Mouse (Mus musculus) liver, embryonic 13.5 days (tissue): ENCODE data around the gene Dyrk3. TPM values are rescaled to one million over a fixed set of nuclear protein-coding genes. Genes with fewer than 3 reads are reported as not detected.

ENCODE experiments used
- ATAC-seq: fragments of 200-750 bp; cut with Nextera tagmentation; 2 replicates; pipeline ENCODE4 v1.8.0; 2017; ENCODE audit warnings: low read depth, mild to moderate bottlenecking, moderate number of reproducible peaks, moderate library complexity
- DNase-seq: peaks from one replicate; pipeline ENCODE4 v3.0.0; 2022
- H3K27ac ChIP-seq: fragments of 300-500 bp; sonication (generic); 2 replicates; pipeline ENCODE4 v1.5.1; 2015; ENCODE audit warnings: moderate library complexity, mild to moderate bottlenecking, inconsistent platforms
- H3K27me3 ChIP-seq: fragments of 300-500 bp; sonication (generic); 2 replicates; pipeline ENCODE4 v1.6.1; 2015; ENCODE audit warnings: mild to moderate bottlenecking, inconsistent platforms
- H3K36me3 ChIP-seq: fragments of 300-500 bp; sonication (generic); 2 replicates; pipeline ENCODE4 v1.6.1; 2015; ENCODE audit warnings: mild to moderate bottlenecking, inconsistent platforms
- H3K4me1 ChIP-seq: fragments of 300-500 bp; sonication (generic); replicated peaks from 2 replicates; pipeline ENCODE4 v1.6.1; 2015; ENCODE audit warnings: inconsistent platforms
- H3K4me2 ChIP-seq: fragments of 300-500 bp; sonication (generic); 2 replicates; pipeline ENCODE4 v1.6.1; 2015; ENCODE audit warnings: inconsistent platforms, mild to moderate bottlenecking, moderate library complexity
- H3K4me3 ChIP-seq: fragments of 300-500 bp; sonication (generic); replicated peaks from 2 replicates; pipeline ENCODE4 v1.5.1; 2015; ENCODE audit warnings: mild to moderate bottlenecking, inconsistent platforms
- H3K9ac ChIP-seq: fragments of 300-500 bp; sonication (generic); 2 replicates; pipeline ENCODE4 v1.6.1; 2015; ENCODE audit warnings: mild to moderate bottlenecking, inconsistent platforms
- H3K9me3 ChIP-seq: fragments of 300-500 bp; sonication (generic); replicated peaks from 2 replicates; pipeline ENCODE4 v1.6.1; 2016; ENCODE audit warnings: inconsistent platforms
- WGBS: fragments of 180-500 bp; shearing (Covaris S2); methylation state at CpG from one replicate; pipeline ENCODE4 v1.1.7; 2015; ENCODE audit not compliant: insufficient replicate concordance; 5-methylcytosine and 5-hydroxymethylcytosine counted together
- polyA plus RNA-seq: library from polyadenylated mRNA; unstranded; fragments of >200 nt; fragmentation: Nextera tagmentation; extraction: Ambion mirVana; gene quantifications from 2 replicates; pipeline ENCODE4 v1.2.1, GENCODE M21; 2015

Gene Dyrk3
- polyA plus RNA-seq, 1 experiment from 2014 or later: 16.9 TPM

DNA sequence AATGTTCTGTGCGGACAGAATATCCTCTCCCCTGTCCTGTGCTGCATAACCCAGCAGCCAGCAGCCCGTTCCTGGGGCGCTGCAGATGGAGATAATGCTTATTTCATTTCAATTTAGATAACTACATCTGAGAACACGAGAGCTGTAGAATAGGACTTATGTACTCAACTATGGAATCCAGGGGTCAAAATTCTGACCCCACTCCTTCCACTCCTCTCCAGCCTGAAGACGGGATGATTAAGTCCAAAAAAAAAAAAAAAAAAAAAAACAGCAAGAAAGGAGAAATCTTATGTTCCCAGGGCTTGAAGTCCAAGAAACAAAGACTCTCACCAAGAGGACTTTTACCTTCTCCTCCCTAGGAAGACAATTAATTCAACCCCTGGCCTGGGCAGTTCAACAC is 55.0 kb downstream of the Dyrk3 start:
- WGBS: 27% methylated on average over 5 of the region's 5 CpGs
- Histone ChIP-seq H3K36me3 (no peaks in the 10 kb centered on the region), H3K27me3 (no peaks in the 10 kb centered on the region), H3K4me1 (peaks cover 90% of the 10 kb centered on the region), H3K4me2 (no peak overlapping the region), H3K4me3 (no peak overlapping the region), H3K9me3 (no peaks in the 10 kb centered on the region), H3K27ac (peak overlapping the region; percentile 64), H3K9ac (no peak overlapping the region)
- DNase-seq (no peak), ATAC-seq (no peak)

DNA sequence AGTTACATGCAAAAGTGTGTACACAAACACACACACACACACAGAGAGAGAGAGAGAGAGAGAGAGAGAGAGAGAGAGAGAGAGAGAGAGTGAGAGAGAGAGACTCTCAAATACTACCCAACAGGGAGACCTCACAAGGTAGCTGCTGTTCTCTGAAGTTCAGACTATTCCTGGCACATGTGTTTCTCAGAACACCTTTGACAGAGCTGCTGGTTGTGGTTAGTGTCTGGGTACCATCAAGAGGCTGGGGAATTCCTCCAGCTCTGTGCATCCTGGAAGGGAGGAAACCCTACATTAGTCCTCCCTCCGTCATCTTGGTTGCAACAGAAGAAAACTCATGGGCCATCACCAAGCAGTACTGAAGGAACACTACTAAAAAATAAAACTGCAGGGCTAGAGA is 57.5 kb downstream of the Dyrk3 start:
- WGBS: 81% methylated on average over 1 of the region's 1 CpGs
- DNase-seq: no peak
- no peaks in the 10 kb centered on the region for H3K36me3 ChIP-seq
- no peak overlapping the region for H3K9ac ChIP-seq
- ATAC-seq: no peak
- peaks cover 91% of the 10 kb centered on the region for H3K4me1 ChIP-seq
- H3K9me3 ChIP-seq: no peaks in the 10 kb centered on the region
- no peak overlapping the region for H3K27ac ChIP-seq
- H3K27me3 ChIP-seq: no peaks in the 10 kb centered on the region
- H3K4me3 ChIP-seq: no peak overlapping the region
- H3K4me2 ChIP-seq: no peak overlapping the region

DNA sequence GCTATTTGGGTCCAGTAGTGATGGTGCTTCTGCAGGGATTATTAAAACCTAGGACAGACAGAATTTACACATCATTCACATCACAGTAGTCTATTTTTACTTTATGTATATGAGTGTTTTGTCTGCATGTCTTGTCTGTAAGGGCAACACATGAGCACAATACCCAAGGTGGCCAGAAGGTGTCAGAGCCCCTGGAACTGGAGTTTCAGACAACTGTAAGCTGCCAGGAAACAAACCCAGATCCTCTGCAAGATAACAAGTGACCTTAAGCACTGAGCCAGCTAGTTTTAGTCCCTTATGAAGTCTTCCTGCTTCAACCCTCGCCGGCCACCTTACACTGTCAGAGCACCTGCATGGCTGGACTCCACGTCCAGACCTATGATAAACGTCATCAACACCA is 58.4 kb downstream of the Dyrk3 start:
- no peak overlapping the region for H3K4me3 ChIP-seq
- ATAC-seq: no peak
- no peak overlapping the region for H3K27ac ChIP-seq
- DNase-seq: no peak
- no peaks in the 10 kb centered on the region for H3K36me3 ChIP-seq
- WGBS: 17% methylated on average over 4 of the region's 4 CpGs
- H3K4me2 ChIP-seq: no peak overlapping the region
- H3K4me1 ChIP-seq: peaks cover 91% of the 10 kb centered on the region
- H3K27me3 ChIP-seq: no peaks in the 10 kb centered on the region
- H3K9me3 ChIP-seq: no peaks in the 10 kb centered on the region
- H3K9ac ChIP-seq: no peak overlapping the region

DNA sequence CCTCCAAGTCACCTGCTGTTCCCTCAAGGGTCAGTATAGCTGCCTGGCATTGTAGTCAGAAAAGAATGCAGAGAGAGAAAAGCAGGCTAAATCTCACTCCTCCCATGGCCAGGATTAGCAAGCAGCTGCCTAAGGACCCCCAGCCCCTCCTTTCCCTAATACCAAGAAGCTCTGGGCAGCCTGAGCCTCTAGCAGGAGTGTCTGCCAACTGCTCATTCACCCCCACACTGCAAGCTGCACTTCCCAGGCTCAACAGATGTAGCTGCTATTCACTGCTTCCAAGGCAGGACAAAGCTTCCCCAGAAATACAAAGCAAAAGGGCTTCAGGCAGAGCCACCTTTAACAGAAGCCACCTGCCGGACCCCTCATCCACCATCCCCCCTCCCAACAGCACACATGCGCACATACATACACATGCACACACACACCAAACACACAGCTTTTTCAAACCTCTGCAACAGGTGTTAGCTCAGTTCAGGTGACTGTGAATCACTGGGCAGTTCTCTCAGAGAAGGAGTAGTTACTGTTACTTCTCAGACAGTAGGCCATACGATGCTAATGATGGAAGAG is 59.3 kb downstream of the Dyrk3 start:
- Histone ChIP-seq H3K4me3 (no peak overlapping the region), H3K4me1 (peaks cover 91% of the 10 kb centered on the region), H3K4me2 (no peak overlapping the region), H3K36me3 (no peaks in the 10 kb centered on the region), H3K9me3 (no peaks in the 10 kb centered on the region), H3K27ac (no peak overlapping the region), H3K9ac (no peak overlapping the region; the same call in 1 of the 2 replicates), H3K27me3 (no peaks in the 10 kb centered on the region)
- DNase-seq: no peak
- WGBS: 68% methylated on average over 3 of the region's 3 CpGs
- no peak for ATAC-seq

Other genes starting within 250 kb of the Dyrk3 start
- gene Il20, start 226.9 kb downstream of the Dyrk3 start, polyA plus RNA-seq: not detected in 2 replicates
- gene Il19, start 198.2 kb downstream of the Dyrk3 start, polyA plus RNA-seq: not detected in 2 replicates
- not detected in 2 replicates for gene Il10, start 118.5 kb downstream of the Dyrk3 start, polyA plus RNA-seq
- 12.0 and 12.3 TPM in 2 replicates for gene Mapkapk2, start 40.5 kb downstream of the Dyrk3 start, polyA plus RNA-seq
- gene Eif2d, start 14.8 kb upstream of the Dyrk3 start, polyA plus RNA-seq: 32.3 and 34.4 TPM in 2 replicates
- gene Rassf5, start 106.9 kb upstream of the Dyrk3 start, polyA plus RNA-seq: 3.9 and 4.7 TPM in 2 replicates
- 4.9 and 5.5 TPM in 2 replicates for gene Ikbke, start 141.3 kb upstream of the Dyrk3 start, polyA plus RNA-seq